Mouse (Mus musculus) liver, adult (tissue): Measurements from ENCODE around the gene Zfand2b.

Source experiments
- GATA4 ChIP-seq: IDR thresholded peaks from 2 replicates; pipeline ENCODE4 v1.6.1; 2014; ENCODE audit warnings: mild to moderate bottlenecking, low read length; ENCODE audit not compliant: insufficient replicate concordance

Zfand2b gene

GRCm38 (mm10) chr1:75218227-75219001, 50.0 kb downstream of the Zfand2b start:
- TF ChIP-seq GATA4 = no peak

- TF ChIP-seq GATA4 = no peak
Measured at GRCm38 (mm10) chr1:75219078-75219477, 50.6 kb downstream of the Zfand2b start.

GRCm38 (mm10) chr1:75219531-75219930, 51.1 kb downstream of the Zfand2b start, which contains the start of gene Tuba4a:
Gene Tuba4a (minus strand): TSS chr1:75219865.
- no peak for TF ChIP-seq GATA4
